Comparison of ENCODE assay signal across 8 mouse cellular contexts in genomic region chr8:13785250-13785763, GRCm38 (mm10). TPM values are rescaled to one million over a fixed set of nuclear protein-coding genes. Genes with fewer than 3 reads are reported as not detected.
DNase-seq lines count a peak whose midpoint lies in the region; ATAC-seq and TF ChIP-seq lines count a peak whose summit lies in the region.

Gene Upf3a, plus strand, starts transcription at chr8:13785615.

- DNase-seq in 3T3-L1 (ENCODE audit: low read depth, low spot score), result peak; percentile 95
- DNase-seq in adrenal gland, postnatal 4 days (ENCODE audit: low spot score in 2 of 2), result peak; percentile 74 to 87
- DNase-seq in embryonic facial prominence, embryonic 14.5 days (ENCODE audit: low spot score), result peak; percentile 97
- DNase-seq in heart, adult 8-10 months (ENCODE audit: low spot score), result peak; percentile 87
- peak; percentile 93 for DNase-seq in kidney, adult 9 months
- DNase-seq in limb, embryonic 14.5 days (ENCODE audit: low spot score), result peak; percentile 96
- DNase-seq in midbrain, postnatal 0 days (ENCODE audit: low spot score), result peak; percentile 96
- DNase-seq in spleen, postnatal 14 days (ENCODE audit: low spot score in 2 of 2), result peak; percentile 87 to 91

- peak within 1 kb of the TSS; percentile 98 for H3K27ac ChIP-seq in embryonic facial prominence, embryonic 14.5 days (replicated peaks; ENCODE audit: low read depth, low read length)
- H3K27ac ChIP-seq in limb, embryonic 14.5 days (replicated peaks; ENCODE audit: low read depth, low read length), result peak within 1 kb of the TSS; percentile 99
- H3K27ac ChIP-seq in midbrain, postnatal 0 days (ENCODE audit: low read depth, low read length), result peak within 1 kb of the TSS; percentile 92

- no peaks in the 10 kb centered on the region for H3K9me3 ChIP-seq in embryonic facial prominence, embryonic 14.5 days (ENCODE audit: control insufficient read depth, low read length)
- no peaks in the 10 kb centered on the region for H3K9me3 ChIP-seq in limb, embryonic 14.5 days (ENCODE audit: control insufficient read depth, low read length)
- H3K9me3 ChIP-seq in midbrain, postnatal 0 days (ENCODE audit: low read length), result no peaks in the 10 kb centered on the region

- peaks cover 40% of the 10 kb centered on the region for H3K36me3 ChIP-seq in embryonic facial prominence, embryonic 14.5 days (ENCODE audit: control insufficient read depth, insufficient read depth, low read length)
- peaks cover 37% of the 10 kb centered on the region for H3K36me3 ChIP-seq in limb, embryonic 14.5 days (ENCODE audit: control insufficient read depth, insufficient read depth, low read length)
- peaks cover 22% of the 10 kb centered on the region for H3K36me3 ChIP-seq in midbrain, postnatal 0 days (ENCODE audit: insufficient read depth, low read length)

- H3K4me1 ChIP-seq in embryonic facial prominence, embryonic 14.5 days (ENCODE audit: control insufficient read depth, insufficient read depth, low read length), result peaks cover 10% of the 10 kb centered on the region
- peaks cover 8% of the 10 kb centered on the region for H3K4me1 ChIP-seq in limb, embryonic 14.5 days (ENCODE audit: control insufficient read depth, insufficient read depth, low read length)
- H3K4me1 ChIP-seq in midbrain, postnatal 0 days (ENCODE audit: insufficient read depth, low read length), result no peaks in the 10 kb centered on the region

- peak within 1 kb of the TSS; percentile 49 for H3K4me3 ChIP-seq in embryonic facial prominence, embryonic 14.5 days (ENCODE audit: low read depth, low read length)
- H3K4me3 ChIP-seq in limb, embryonic 14.5 days (replicated peaks; ENCODE audit: low read length), result peak within 1 kb of the TSS; percentile 71
- peak within 1 kb of the TSS; percentile 44 for H3K4me3 ChIP-seq in midbrain, postnatal 0 days (ENCODE audit: low read depth, low read length)

- H3K27me3 ChIP-seq in embryonic facial prominence, embryonic 14.5 days (replicated peaks; ENCODE audit: control insufficient read depth, insufficient read depth, low read length), result no peaks in the 10 kb centered on the region
- H3K27me3 ChIP-seq in limb, embryonic 14.5 days (ENCODE audit: control insufficient read depth, insufficient read depth, low read length), result no peaks in the 10 kb centered on the region
- H3K27me3 ChIP-seq in midbrain, postnatal 0 days (ENCODE audit: insufficient read depth, low read length), result no peaks in the 10 kb centered on the region

- H3K9ac ChIP-seq in embryonic facial prominence, embryonic 14.5 days (ENCODE audit: low read depth, low read length), result peak within 1 kb of the TSS; percentile 98
- H3K9ac ChIP-seq in limb, embryonic 14.5 days (ENCODE audit: low read depth, low read length, severe bottlenecking), result peak within 1 kb of the TSS; percentile 98
- peak within 1 kb of the TSS; percentile 67 for H3K9ac ChIP-seq in midbrain, postnatal 0 days (replicated peaks; ENCODE audit: low read length, poor library complexity, severe bottlenecking)

- peak; percentile 95 for ATAC-seq in embryonic facial prominence, embryonic 14.5 days (ENCODE audit: low read depth)
- peak; percentile 94 for ATAC-seq in limb, embryonic 14.5 days (ENCODE audit: low FRiP score, low read depth)
- peak; percentile 96 for ATAC-seq in midbrain, postnatal 0 days (ENCODE audit: low FRiP score)

- TF ChIP-seq CTCF in midbrain, postnatal 0 days (IDR thresholded peaks at IDR 0.05), result peak; percentile 88

- WGBS in embryonic facial prominence, embryonic 14.5 days, result 0% methylated on average over 43 of the region's 47 CpGs
- WGBS in limb, embryonic 14.5 days, result 0% methylated on average over 40 of the region's 47 CpGs
- under 1% methylated on average over 45 of the region's 47 CpGs for WGBS in midbrain, postnatal 0 days

- TF ChIP-seq POLR2A in limb, embryonic 14.5 days (IDR thresholded peaks at IDR 0.05; ENCODE audit: borderline replicate concordance, extremely low read depth, insufficient read depth, insufficient read length), result peak; percentile 75; the same call in 1 of the 2 replicates

- peak within 1 kb of the TSS; percentile 83 for H3K4me2 ChIP-seq in embryonic facial prominence, embryonic 14.5 days (ENCODE audit: low read depth, low read length)
- H3K4me2 ChIP-seq in limb, embryonic 14.5 days (replicated peaks; ENCODE audit: low read depth, low read length, severe bottlenecking), result peak within 1 kb of the TSS; percentile 83
- H3K4me2 ChIP-seq in midbrain, postnatal 0 days (ENCODE audit: low read depth, low read length, poor library complexity, severe bottlenecking), result peak within 1 kb of the TSS; percentile 75

RNA-seq across cellular contexts. Expression of gene Upf3a, which starts in this region (rescaled TPM):
- 10 to 100 TPM; 37.3 to 38.3 TPM for total RNA-seq in adrenal gland, postnatal 4 days (2021)
- polyA plus RNA-seq in embryonic facial prominence, embryonic 14.5 days (2014; fragmentation: Nextera tagmentation; extraction: Ambion mirVana), result 31.9 and 38.5 TPM in 2 replicates
- total RNA-seq in heart, adult 8-10 months (2022), result 1 to 10 TPM; 7.3 to 8.8 (median 8.0) TPM
- polyA plus RNA-seq in limb, embryonic 14.5 days (2012; rRNA removed), result 19.3 and 25.6 TPM in 2 replicates
- polyA plus RNA-seq in limb, embryonic 14.5 days (2014; fragmentation: Nextera tagmentation; extraction: Ambion mirVana), result 39.2 and 42.6 TPM in 2 replicates
- total RNA-seq in midbrain, postnatal 0 days (2014; rRNA removed), result 15.2 and 19.7 TPM in 2 replicates
- polyA plus RNA-seq in midbrain, postnatal 0 days (2015; fragmentation: Nextera tagmentation; extraction: Ambion mirVana), result 44.0 and 44.6 TPM in 2 replicates

Comparison
In these comparisons a context has a peak if more than half of its experiments do, and no peak if none do; other contexts are left out.
1. Peak in every context shown above with its lines: DNase-seq, ATAC-seq, H3K4me3 ChIP-seq and H3K27ac ChIP-seq.